Mouse (Mus musculus) neural tube, embryonic 11.5 days (tissue): ENCODE data around the gene Dnajc12. TPM values are rescaled to one million over a fixed set of nuclear protein-coding genes. Genes with fewer than 3 reads are reported as not detected.
"Not testable (repeated sequence)": the region's sequence is repeated elsewhere in the genome, so short reads cannot be mapped to it uniquely, and the experiment has no call there.

Experiments used
- ATAC-seq: fragments of 200-750 bp; cut with Nextera tagmentation; 2 replicates; pipeline ENCODE4 v1.8.0; 2017; ENCODE audit warnings: moderate number of reproducible peaks, mild to moderate bottlenecking, moderate TSS enrichment, moderate library complexity; ENCODE audit not compliant: insufficient read depth, low FRiP score, low TSS enrichment
- DNase-seq: peaks from one replicate; pipeline ENCODE4 v3.0.0-alpha.2; 2015; ENCODE audit warnings: low spot score
- H3K27ac ChIP-seq: fragments of 300-500 bp; sonication (generic); 2 replicates; pipeline ENCODE4 v1.5.1; 2014; ENCODE audit warnings: low read depth, mild to moderate bottlenecking, low read length
- H3K27me3 ChIP-seq: fragments of 300-500 bp; sonication (generic); 2 replicates; pipeline ENCODE4 v1.6.1; 2014; ENCODE audit warnings: mild to moderate bottlenecking, low read length, mixed read lengths; ENCODE audit not compliant: control insufficient read depth, insufficient read depth
- H3K36me3 ChIP-seq: fragments of 300-500 bp; sonication (generic); 2 replicates; pipeline ENCODE4 v1.6.1; 2014; ENCODE audit warnings: mild to moderate bottlenecking, low read length, moderate library complexity, mixed read lengths; ENCODE audit not compliant: control insufficient read depth, insufficient read depth
- H3K4me1 ChIP-seq: fragments of 300-500 bp; sonication (generic); 2 replicates; pipeline ENCODE4 v1.6.1; 2014; ENCODE audit warnings: low read length, mixed read lengths; ENCODE audit not compliant: control insufficient read depth, insufficient read depth
- H3K4me2 ChIP-seq: fragments of 300-500 bp; sonication (generic); 2 replicates; pipeline ENCODE4 v1.6.1; 2014; ENCODE audit warnings: low read depth, mild to moderate bottlenecking, moderate library complexity
- H3K4me3 ChIP-seq: fragments of 300-500 bp; sonication (generic); 2 replicates; pipeline ENCODE4 v1.5.1; 2014; ENCODE audit warnings: low read depth, low read length
- H3K9ac ChIP-seq: fragments of 300-500 bp; sonication (generic); 2 replicates; pipeline ENCODE4 v1.6.1; 2014; ENCODE audit warnings: mild to moderate bottlenecking, low read length
- H3K9me3 ChIP-seq: fragments of 300-500 bp; sonication (generic); 2 replicates; pipeline ENCODE4 v1.6.1; 2016; ENCODE audit warnings: low read length; ENCODE audit not compliant: control insufficient read depth
- WGBS: fragments of 180-500 bp; shearing (Covaris S2); extraction: QIAGEN DNeasy Blood & Tissue Kit; methylation state at CpG from one replicate; pipeline ENCODE4 v1.1.7; 2014; 5-methylcytosine and 5-hydroxymethylcytosine counted together
- polyA plus RNA-seq: library from polyadenylated mRNA; unstranded; fragments of >200 nt; fragmentation: Nextera tagmentation; extraction: Ambion mirVana; gene quantifications from 2 replicates; pipeline ENCODE4 v1.2.1, GENCODE M21; 2014

Gene Dnajc12
- polyA plus RNA-seq, 1 experiment from 2014 or later = 16.0 TPM

GRCm38 (mm10) chr10:63403636-63404035 lies 21.4 kb downstream of the Dnajc12 start:
- Histone ChIP-seq H3K4me2 (no peak overlapping the region), H3K4me1 (no peaks in the 10 kb centered on the region), H3K36me3 (no peaks in the 10 kb centered on the region), H3K4me3 (no peak overlapping the region), H3K27ac (no peak overlapping the region), H3K9me3 (no peaks in the 10 kb centered on the region), H3K9ac (no peak overlapping the region), H3K27me3 (no peaks in the 10 kb centered on the region)
- DNase-seq (no peak), ATAC-seq (no peak)
- 78% methylated on average over 2 of the region's 2 CpGs for WGBS

- Histone ChIP-seq H3K27ac (no peak overlapping the region), H3K9ac (no peak overlapping the region), H3K36me3 (no peaks in the 10 kb centered on the region), H3K4me3 (no peak overlapping the region), H3K27me3 (no peaks in the 10 kb centered on the region), H3K4me1 (no peaks in the 10 kb centered on the region), H3K9me3 (no peaks in the 10 kb centered on the region), H3K4me2 (no peak overlapping the region)
- ATAC-seq = no peak
- 66% methylated on average over 16 of the region's 16 CpGs for WGBS
- no peak for DNase-seq
Observed at GRCm38 (mm10) chr10:63410162-63410956, 28.1 kb downstream of the Dnajc12 start.

GRCm38 (mm10) chr10:63411674-63412073 lies 29.4 kb downstream of the Dnajc12 start:
- H3K9me3 ChIP-seq, H3K4me3 ChIP-seq, H3K27ac ChIP-seq, H3K27me3 ChIP-seq, H3K36me3 ChIP-seq, H3K9ac ChIP-seq, ATAC-seq, H3K4me1 ChIP-seq, H3K4me2 ChIP-seq, DNase-seq: not testable (repeated sequence)
- 94% methylated on average over 4 of the region's 7 CpGs for whole genome bisulfite sequencing

- Histone ChIP-seq H3K9ac (no peak overlapping the region), H3K4me1 (no peaks in the 10 kb centered on the region), H3K4me2 (no peak overlapping the region), H3K4me3 (no peak overlapping the region), H3K27ac (no peak overlapping the region), H3K36me3 (no peaks in the 10 kb centered on the region), H3K9me3 (no peaks in the 10 kb centered on the region), H3K27me3 (no peaks in the 10 kb centered on the region)
- ATAC-seq (no peak), DNase-seq (no peak)
- 89% methylated on average over 17 of the region's 17 CpGs for WGBS
Observed at GRCm38 (mm10) chr10:63412756-63413155, 30.5 kb downstream of the Dnajc12 start.

- no peak overlapping the region for H3K27ac ChIP-seq
- ATAC-seq (no peak), DNase-seq (no peak)
- no peaks in the 10 kb centered on the region for H3K27me3 ChIP-seq
- H3K4me3 ChIP-seq = no peak overlapping the region
- H3K4me2 ChIP-seq = no peak overlapping the region
- no peaks in the 10 kb centered on the region for H3K4me1 ChIP-seq
- H3K9me3 ChIP-seq = no peaks in the 10 kb centered on the region
- H3K9ac ChIP-seq = no peak overlapping the region
- WGBS = 88% methylated on average over 7 of the region's 7 CpGs
- H3K36me3 ChIP-seq = no peaks in the 10 kb centered on the region
Observed at GRCm38 (mm10) chr10:63415287-63415686, 33.0 kb downstream of the Dnajc12 start.

GRCm38 (mm10) chr10:63415850-63416249 lies 33.6 kb downstream of the Dnajc12 start:
- DNase-seq (no peak), ATAC-seq (no peak)
- Histone ChIP-seq H3K36me3 (no peaks in the 10 kb centered on the region), H3K27ac (no peak overlapping the region), H3K4me1 (no peaks in the 10 kb centered on the region), H3K27me3 (no peaks in the 10 kb centered on the region), H3K4me3 (no peak overlapping the region), H3K9ac (no peak overlapping the region), H3K4me2 (no peak overlapping the region), H3K9me3 (no peaks in the 10 kb centered on the region)
- 67% methylated on average over 7 of the region's 7 CpGs for WGBS

- DNase-seq (no peak), ATAC-seq (no peak)
- H3K4me2 ChIP-seq = no peak overlapping the region
- no peak overlapping the region for H3K4me3 ChIP-seq
- H3K27ac ChIP-seq = no peak overlapping the region
- no peaks in the 10 kb centered on the region for H3K27me3 ChIP-seq
- no peak overlapping the region for H3K9ac ChIP-seq
- WGBS = 65% methylated on average over 5 of the region's 5 CpGs
- H3K9me3 ChIP-seq = no peaks in the 10 kb centered on the region
- H3K4me1 ChIP-seq = no peaks in the 10 kb centered on the region
- H3K36me3 ChIP-seq = no peaks in the 10 kb centered on the region
Observed at GRCm38 (mm10) chr10:63417061-63417460, 34.8 kb downstream of the Dnajc12 start.

- Histone ChIP-seq H3K4me2 (no peak within 1 kb of the TSS), H3K36me3 (no peaks in the 10 kb centered on the region), H3K4me3 (no peak within 1 kb of the TSS), H3K9me3 (no peaks in the 10 kb centered on the region), H3K9ac (no peak within 1 kb of the TSS), H3K27ac (no peak within 1 kb of the TSS), H3K27me3 (no peaks in the 10 kb centered on the region), H3K4me1 (no peaks in the 10 kb centered on the region)
- no peak for ATAC-seq
- peak; percentile 55 for DNase-seq
- WGBS = 87% methylated on average over 18 of the region's 18 CpGs
Observed at GRCm38 (mm10) chr10:63421739-63422735, 39.8 kb downstream of the Dnajc12 start, which contains the start of gene Gm7075. Gene Gm7075 (minus strand): TSS chr10:63421789.
